Mouse (Mus musculus): Measurements from ENCODE around the gene Dst.
A peak's percentile ranks its signal among the peaks of the same experiment; 100 is the strongest.

Gene Dst

DNA sequence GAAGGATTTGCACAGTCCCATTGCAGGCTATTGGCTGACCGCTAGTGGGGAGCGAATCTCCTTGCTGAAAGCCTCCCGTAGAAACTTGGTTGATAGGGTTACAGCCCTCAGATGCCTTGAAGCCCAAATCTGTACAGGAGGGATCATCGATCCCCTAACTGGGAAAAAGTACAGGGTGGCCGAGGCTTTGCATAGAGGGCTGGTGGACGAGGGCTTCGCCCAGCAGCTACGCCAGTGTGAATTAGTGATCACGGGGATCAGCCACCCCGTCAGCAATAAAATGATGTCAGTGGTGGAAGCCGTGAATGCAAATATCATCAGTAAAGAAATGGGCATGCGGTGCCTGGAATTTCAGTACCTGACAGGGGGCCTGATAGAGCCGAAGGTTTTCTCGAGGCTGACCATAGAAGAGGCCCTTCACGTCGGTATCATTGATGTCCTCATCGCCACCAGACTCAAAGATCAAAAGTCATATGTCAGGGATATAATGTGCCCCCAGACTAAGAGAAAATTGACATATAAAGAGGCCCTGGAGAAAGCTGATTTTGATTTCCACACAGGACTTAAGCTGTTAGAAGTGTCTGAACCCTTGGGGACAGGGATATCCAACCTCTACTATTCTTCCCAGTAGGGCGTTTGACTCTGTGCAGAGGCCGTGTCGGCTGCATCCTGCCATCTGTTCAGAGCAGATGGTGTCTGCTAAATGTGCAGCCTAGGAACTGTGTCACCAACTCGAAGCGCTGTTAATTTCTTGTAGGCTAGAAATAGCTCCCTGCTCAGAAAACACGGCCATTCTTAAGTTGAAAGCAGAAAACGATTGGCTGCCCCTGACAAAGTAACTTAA, 274.6 kb downstream of the Dst start:
- no peak for DNase-seq

- no peak for DNase-seq
These were observed 275.4 kb downstream of the Dst start for GRCm38 (mm10) chr1:34183250-34183926.

DNA sequence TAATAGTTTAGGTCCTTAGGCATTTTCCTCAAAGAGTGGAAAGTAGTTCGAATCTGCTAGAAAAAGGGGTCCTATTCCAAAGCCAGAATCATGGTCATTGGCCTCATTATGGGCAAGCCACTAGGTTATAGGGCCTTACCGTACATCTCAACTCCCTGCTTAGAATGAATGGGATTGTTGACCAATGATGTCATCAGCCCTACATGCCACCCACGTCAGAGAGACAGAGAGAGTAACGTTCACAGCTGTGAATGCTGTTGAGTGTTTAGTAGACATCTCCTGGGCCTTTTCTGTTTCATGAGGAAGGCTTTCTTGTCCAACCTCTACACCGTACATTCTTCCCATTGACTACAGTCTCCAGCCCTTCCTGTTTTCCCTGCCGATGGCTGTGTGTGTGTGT, 276.2 kb downstream of the Dst start:
- DNase-seq, result no peak

DNA sequence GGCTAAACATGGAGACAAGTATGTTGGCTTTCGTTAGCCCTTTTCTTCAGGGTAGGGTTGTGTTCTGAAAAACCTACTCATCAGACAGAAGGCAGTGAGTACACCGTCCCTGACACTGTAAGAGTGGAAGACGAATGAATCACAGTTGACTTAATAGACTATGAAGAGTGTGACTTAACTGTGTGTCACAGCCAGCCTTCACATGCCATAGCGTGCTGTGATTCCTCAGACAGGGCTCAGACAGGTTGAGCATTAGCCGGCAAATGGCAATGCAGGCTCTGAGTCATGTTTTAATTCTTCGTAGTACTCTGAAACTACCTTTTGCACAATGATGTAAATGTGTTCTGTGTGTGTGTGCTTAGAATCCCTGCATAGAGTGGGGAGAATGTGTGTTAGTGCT, 278.0 kb downstream of the Dst start:
- DNase-seq, result no peak

- no peak for DNase-seq
These were observed 279.5 kb downstream of the Dst start for GRCm38 (mm10) chr1:34187501-34187900.

- peak; percentile 38 for DNase-seq
These were observed 280.8 kb downstream of the Dst start for GRCm38 (mm10) chr1:34188721-34189236.

- no peak for DNase-seq
These were observed 281.3 kb downstream of the Dst start for GRCm38 (mm10) chr1:34189318-34189717.

- DNase-seq, result peak; percentile 66
These were observed 281.9 kb downstream of the Dst start for GRCm38 (mm10) chr1:34189970-34190369.

DNA sequence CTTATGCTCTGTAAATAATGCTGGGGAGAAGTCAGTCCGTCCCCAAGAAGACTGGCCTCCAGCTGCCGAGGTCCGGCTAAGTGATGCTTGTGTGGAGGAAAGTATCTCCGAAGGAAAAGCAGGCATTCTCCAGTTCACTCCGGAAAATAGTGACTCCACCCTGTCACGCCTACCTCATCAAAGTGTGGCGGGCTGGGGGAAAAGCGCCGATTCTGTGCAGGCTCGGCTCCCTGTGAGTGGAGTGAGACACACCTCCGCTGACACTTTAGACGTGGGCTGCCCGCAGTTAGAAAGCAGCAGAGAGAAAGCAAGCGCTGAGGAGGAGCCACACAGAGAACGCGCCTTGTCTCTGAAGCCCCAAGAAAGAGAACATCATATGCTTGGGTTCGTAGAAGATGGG, 284.1 kb downstream of the Dst start:
- DNase-seq, result no peak

GRCm38 (mm10) chr1:34200791-34201190, 292.8 kb downstream of the Dst start:
- no peak for DNase-seq

DNA sequence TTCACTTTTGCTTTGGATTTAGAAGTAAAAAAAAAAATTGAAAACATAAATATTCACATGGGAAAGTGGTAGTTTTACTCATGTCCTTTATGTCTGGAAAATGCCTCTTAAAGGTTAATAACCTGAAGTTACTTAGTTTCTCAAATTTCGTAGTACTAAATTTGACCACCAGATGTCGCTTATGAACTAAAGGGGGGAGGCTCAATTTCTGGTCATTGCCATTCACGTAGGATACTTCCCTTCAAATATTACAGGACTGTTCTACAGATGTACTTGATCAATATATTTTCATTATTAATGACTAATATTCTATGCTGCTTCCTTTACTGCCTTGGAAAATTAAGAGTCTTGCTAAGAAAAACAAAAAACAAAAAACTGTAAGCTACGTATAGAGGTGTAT, 293.5 kb downstream of the Dst start:
- DNase-seq, result peak; percentile 28

GRCm38 (mm10) chr1:34211704-34212103, 303.7 kb downstream of the Dst start:
- no peak for DNase-seq

DNA sequence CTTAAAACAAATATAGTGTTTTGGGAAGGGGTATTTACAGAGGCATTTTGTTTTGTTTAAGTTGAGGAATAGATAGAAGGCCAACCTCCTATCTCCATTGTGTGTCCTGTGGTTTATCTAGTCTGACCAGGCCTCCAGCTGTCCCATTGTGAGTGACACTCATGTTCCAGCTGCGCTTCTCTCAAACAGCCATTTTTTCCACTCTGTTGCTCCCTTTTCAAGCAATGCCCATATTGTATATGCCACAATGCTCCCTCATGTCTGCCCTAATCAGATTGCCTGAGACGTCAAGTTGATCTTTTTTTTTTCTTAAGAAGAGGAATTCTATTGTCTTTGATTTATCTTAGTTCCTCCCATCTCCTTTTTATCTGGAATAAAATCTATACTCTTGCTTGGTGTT, 308.4 kb downstream of the Dst start:
- no peak for DNase-seq

- DNase-seq, result peak; percentile 80
These were observed 310.3 kb downstream of the Dst start for GRCm38 (mm10) chr1:34218323-34218722.

GRCm38 (mm10) chr1:34218801-34219200, 310.8 kb downstream of the Dst start:
- no peak for DNase-seq

- DNase-seq, result no peak
These were observed 312.1 kb downstream of the Dst start for GRCm38 (mm10) chr1:34220094-34220601.

DNA sequence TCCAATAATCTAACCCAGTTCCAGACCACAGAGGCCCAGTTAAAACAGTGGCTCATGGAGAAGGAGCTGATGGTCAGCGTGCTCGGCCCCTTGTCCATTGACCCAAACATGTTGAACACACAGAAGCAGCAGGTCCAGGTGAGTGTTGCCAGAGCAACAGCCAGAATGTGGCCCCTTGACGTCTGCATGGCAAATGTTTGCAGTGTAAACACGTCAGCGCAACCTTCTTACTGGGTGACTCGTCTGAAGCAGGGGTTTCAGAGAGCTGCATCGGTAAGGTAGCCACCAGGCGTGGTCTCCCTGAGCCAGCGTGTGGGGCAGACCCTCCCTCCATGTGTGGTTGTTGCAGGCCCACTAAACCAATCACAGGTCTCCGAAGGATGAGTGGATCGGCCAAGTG, 315.8 kb downstream of the Dst start:
- no peak for DNase-seq

DNA sequence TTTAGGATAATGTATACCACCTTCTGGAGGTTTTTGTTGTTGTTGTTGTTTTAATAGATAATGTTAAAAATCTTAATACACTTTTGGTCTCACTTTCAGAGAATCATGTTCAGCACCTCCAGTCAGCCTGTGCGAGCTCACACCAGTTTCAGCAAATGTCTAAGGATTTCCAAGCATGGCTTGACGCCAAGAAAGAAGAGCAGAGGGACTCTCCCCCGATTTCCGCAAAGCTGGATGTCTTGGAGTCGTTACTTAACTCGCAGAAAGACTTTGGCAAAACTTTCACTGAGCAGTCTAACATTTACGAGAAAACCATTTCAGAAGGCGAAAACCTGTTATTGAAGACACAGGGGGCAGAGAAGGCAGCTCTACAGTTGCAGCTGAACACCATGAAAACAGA, 319.7 kb downstream of the Dst start:
- peak; percentile 41 for DNase-seq

DNA sequence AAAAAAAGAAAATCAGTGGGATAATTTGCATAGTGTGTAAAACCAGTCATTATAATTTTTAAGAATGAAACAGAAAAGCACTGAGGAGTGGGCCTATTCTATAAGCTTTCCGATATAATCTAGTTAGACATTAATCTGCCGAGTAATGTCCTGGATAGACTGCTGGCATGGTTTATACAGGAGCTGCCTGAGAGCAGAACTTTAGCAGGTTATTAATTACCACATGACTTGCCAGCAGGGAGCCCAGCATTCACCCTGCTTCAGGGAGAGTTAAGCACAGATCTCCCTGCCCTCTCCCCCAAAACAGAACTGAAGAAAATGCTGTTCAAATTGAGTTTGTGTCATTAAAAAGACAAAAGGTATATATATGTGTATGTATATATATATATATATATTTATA, 323.0 kb downstream of the Dst start:
- no peak for DNase-seq

GRCm38 (mm10) chr1:34236254-34236723, 328.3 kb downstream of the Dst start:
- DNase-seq, result peak; percentile 85

GRCm38 (mm10) chr1:34237211-34237610, 329.2 kb downstream of the Dst start:
- DNase-seq, result no peak

DNA sequence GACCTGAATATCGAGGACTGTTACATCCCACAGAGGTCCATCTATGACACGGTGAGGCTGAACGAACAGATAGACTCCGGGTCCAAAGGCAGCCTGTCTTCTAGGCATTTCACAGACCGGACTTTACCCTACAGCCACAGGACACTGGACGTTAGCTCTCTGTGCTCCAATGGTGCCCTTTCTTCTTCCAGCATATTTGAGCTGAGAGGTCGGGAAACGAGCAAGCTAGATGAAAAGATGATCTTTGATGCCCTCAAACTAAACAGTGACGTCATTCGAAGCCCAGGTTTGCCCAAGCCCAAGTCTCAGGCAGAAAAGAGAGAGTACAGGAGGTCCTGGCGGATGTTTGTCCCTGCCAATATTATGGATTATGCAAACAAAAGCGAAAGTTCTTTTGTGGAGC, 329.7 kb downstream of the Dst start:
- peak; percentile 30 for DNase-seq

DNA sequence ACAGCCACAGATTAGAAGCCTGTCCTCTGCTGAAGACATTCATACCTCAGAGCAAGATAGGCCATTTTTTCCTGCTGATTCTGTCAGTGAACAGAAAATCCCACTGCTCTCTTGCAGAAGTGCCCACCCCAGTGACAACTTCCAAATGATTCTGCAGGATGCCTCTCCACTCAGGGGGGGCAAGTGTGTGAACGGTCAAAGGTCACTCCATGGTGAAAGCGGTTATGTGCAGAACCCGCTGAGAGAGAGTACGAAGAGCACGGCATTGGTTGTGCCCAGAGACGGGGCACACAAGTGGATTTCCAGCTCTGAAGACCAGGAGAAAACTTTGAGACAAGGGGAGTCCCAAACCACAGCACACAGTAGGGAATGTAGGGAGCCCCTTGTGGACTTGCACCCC, 330.2 kb downstream of the Dst start:
- no peak for DNase-seq

GRCm38 (mm10) chr1:34244678-34245077, 336.7 kb downstream of the Dst start:
- DNase-seq, result no peak

Measured in lung, postnatal 10 days (tissue).